Mouse (Mus musculus): Measurements from ENCODE around the gene Nfkbid.
"Not testable (repeated sequence)": the region's sequence is repeated elsewhere in the genome, so short reads cannot be mapped to it uniquely, and the experiment has no call there.

Nfkbid gene

GRCm38 (mm10) chr7:30464816-30465300, 43.3 kb downstream of the Nfkbid start:
- DNase-seq (ENCODE audit: low spot score): no peak

GRCm38 (mm10) chr7:30472411-30472810, 50.9 kb downstream of the Nfkbid start:
- DNase-seq (ENCODE audit: low spot score): no peak

GRCm38 (mm10) chr7:30474999-30475398, 53.5 kb downstream of the Nfkbid start:
- DNase-seq (ENCODE audit: low spot score): no peak

GRCm38 (mm10) chr7:30476136-30476535, 54.6 kb downstream of the Nfkbid start:
- DNase-seq (ENCODE audit: low spot score): not testable (repeated sequence)

GRCm38 (mm10) chr7:30477415-30478381, 56.2 kb downstream of the Nfkbid start:
- DNase-seq (ENCODE audit: low spot score): no peak

Measured in adipocyte (in vitro differentiated cells).